Mouse (Mus musculus) intestine, embryonic 16.5 days (tissue): ENCODE data around the gene Arhgap42. TPM values are rescaled to one million over a fixed set of nuclear protein-coding genes. Genes with fewer than 3 reads are reported as not detected.

Experiments
- ATAC-seq: fragments of 200-750 bp; cut with Nextera tagmentation; 2 replicates; pipeline ENCODE4 v1.8.0; 2017; ENCODE audit warnings: moderate TSS enrichment, moderate library complexity
- H3K27ac ChIP-seq: fragments of 300-500 bp; sonication (generic); 2 replicates; pipeline ENCODE4 v1.5.1; 2014; ENCODE audit warnings: mild to moderate bottlenecking, low read length
- H3K27me3 ChIP-seq: fragments of 300-500 bp; sonication (generic); replicated peaks from 2 replicates; pipeline ENCODE4 v1.6.1; 2014; ENCODE audit warnings: low read length, control low read depth, mixed read lengths; ENCODE audit not compliant: control insufficient read depth, insufficient read depth
- H3K36me3 ChIP-seq: fragments of 300-500 bp; sonication (generic); 2 replicates; pipeline ENCODE4 v1.6.1; 2014; ENCODE audit warnings: low read length, control low read depth; ENCODE audit not compliant: control insufficient read depth, insufficient read depth
- H3K4me1 ChIP-seq: fragments of 300-500 bp; sonication (generic); 2 replicates; pipeline ENCODE4 v1.6.1; 2014; ENCODE audit warnings: low read length, control low read depth, mixed read lengths; ENCODE audit not compliant: control insufficient read depth, insufficient read depth
- H3K4me2 ChIP-seq: fragments of 300-500 bp; sonication (generic); 2 replicates; pipeline ENCODE4 v1.6.1; 2014; ENCODE audit warnings: low read depth, low read length, control low read depth
- H3K4me3 ChIP-seq: fragments of 300-500 bp; sonication (generic); 2 replicates; pipeline ENCODE4 v1.5.1; 2014; ENCODE audit warnings: mild to moderate bottlenecking, low read length
- H3K9ac ChIP-seq: fragments of 300-500 bp; sonication (generic); 2 replicates; pipeline ENCODE4 v1.6.1; 2014; ENCODE audit warnings: low read depth, low read length
- H3K9me3 ChIP-seq: fragments of 300-500 bp; sonication (generic); 2 replicates; pipeline ENCODE4 v1.6.1; 2016; ENCODE audit warnings: low read length, control low read depth; ENCODE audit not compliant: control insufficient read depth
- WGBS: fragments of 180-500 bp; shearing (Covaris S2); extraction: QIAGEN DNeasy Blood & Tissue Kit; methylation state at CpG from one replicate; pipeline ENCODE4 v1.1.7; 2014; 5-methylcytosine and 5-hydroxymethylcytosine counted together
- polyA plus RNA-seq: library from polyadenylated mRNA; unstranded; fragments of >200 nt; fragmentation: Nextera tagmentation; extraction: Ambion mirVana; gene quantifications from 2 replicates; pipeline ENCODE4 v1.2.1, GENCODE M21; 2015

The Arhgap42 gene
- polyA plus RNA-seq, 1 experiment from 2014 or later = 30.5 TPM

- Histone ChIP-seq H3K27me3 (no peaks in the 10 kb centered on the region), H3K9me3 (no peaks in the 10 kb centered on the region), H3K27ac (no peak overlapping the region), H3K4me1 (no peaks in the 10 kb centered on the region), H3K36me3 (no peaks in the 10 kb centered on the region), H3K4me3 (no peak overlapping the region), H3K9ac (no peak overlapping the region), H3K4me2 (no peak overlapping the region)
- ATAC-seq = no peak
- WGBS = 76% methylated on average over 4 of the region's 4 CpGs
Observed at GRCm38 (mm10) chr9:9101055-9101454, 137.8 kb downstream of the Arhgap42 start.

- no peak overlapping the region for H3K27ac ChIP-seq
- 76% methylated on average over 4 of the region's 4 CpGs for WGBS
- no peaks in the 10 kb centered on the region for H3K9me3 ChIP-seq
- H3K27me3 ChIP-seq = no peaks in the 10 kb centered on the region
- H3K4me2 ChIP-seq = no peak overlapping the region
- no peaks in the 10 kb centered on the region for H3K36me3 ChIP-seq
- no peaks in the 10 kb centered on the region for H3K4me1 ChIP-seq
- H3K9ac ChIP-seq = no peak overlapping the region
- ATAC-seq = no peak
- no peak overlapping the region for H3K4me3 ChIP-seq
Observed at GRCm38 (mm10) chr9:9097835-9098234, 141.1 kb downstream of the Arhgap42 start.

DNA sequence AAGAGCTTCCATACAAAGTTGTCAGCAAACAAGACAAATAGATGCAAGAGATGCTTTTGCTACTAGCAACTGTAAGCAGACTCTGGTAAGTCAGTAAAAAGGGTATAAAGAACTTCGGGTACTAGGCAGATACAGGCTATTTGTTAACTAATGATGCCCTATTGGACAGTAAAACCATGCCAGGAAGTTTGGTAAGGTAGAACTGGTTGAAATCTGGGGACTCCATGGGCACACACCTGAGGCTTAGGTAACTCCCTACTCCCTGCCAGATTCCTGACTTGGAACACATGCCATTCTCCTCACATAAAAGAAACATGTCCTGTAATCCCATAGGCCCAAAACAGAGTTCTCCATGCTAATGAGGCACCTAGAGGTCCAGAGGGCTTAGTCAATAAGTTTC lies 142.1 kb downstream of the Arhgap42 start:
- no peak overlapping the region for H3K9ac ChIP-seq
- no peaks in the 10 kb centered on the region for H3K9me3 ChIP-seq
- H3K4me1 ChIP-seq = no peaks in the 10 kb centered on the region
- H3K27me3 ChIP-seq = no peaks in the 10 kb centered on the region
- no peak for ATAC-seq
- no peaks in the 10 kb centered on the region for H3K36me3 ChIP-seq
- WGBS = 76% methylated on average over 1 of the region's 1 CpGs
- no peak overlapping the region for H3K4me2 ChIP-seq
- no peak overlapping the region for H3K27ac ChIP-seq
- H3K4me3 ChIP-seq = no peak overlapping the region

- WGBS = 68% methylated on average over 1 of the region's 1 CpGs
- ATAC-seq = peak; percentile 63
Observed at GRCm38 (mm10) chr9:9093096-9093495, 145.8 kb downstream of the Arhgap42 start.

DNA sequence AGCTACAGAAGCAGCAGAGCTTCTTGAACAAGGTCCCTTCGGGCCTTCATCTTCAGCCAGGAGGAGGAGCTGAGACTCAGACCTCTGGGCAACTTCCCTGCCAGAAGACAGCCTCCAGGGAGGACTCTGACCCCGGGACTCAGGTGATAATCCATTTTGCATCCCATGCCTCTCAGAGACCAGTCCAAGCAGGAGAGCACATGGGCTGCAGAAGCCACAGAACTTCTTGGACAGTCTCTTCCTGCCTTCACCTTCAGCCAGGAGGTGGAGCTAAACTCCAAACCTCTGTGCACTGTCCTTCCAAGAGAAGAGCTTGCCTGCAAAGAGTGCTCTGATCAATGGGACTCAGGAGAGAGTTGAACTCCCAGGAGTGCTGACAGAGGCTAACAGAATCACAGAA lies 155.5 kb downstream of the Arhgap42 start:
- Histone ChIP-seq H3K4me1 (no peaks in the 10 kb centered on the region), H3K9me3 (no peaks in the 10 kb centered on the region), H3K27ac (no peak overlapping the region), H3K27me3 (no peaks in the 10 kb centered on the region), H3K9ac (no peak overlapping the region), H3K4me3 (no peak overlapping the region), H3K4me2 (no peak overlapping the region), H3K36me3 (no peaks in the 10 kb centered on the region)
- peak; percentile 76 for ATAC-seq
- WGBS = 81% methylated on average over 2 of the region's 2 CpGs

More at GRCm38 (mm10) chr9:9093096-9093495, 145.8 kb downstream of the Arhgap42 start:
- Histone ChIP-seq H3K4me3 (no peak overlapping the region), H3K4me1 (no peaks in the 10 kb centered on the region), H3K27ac (no peak overlapping the region), H3K27me3 (no peaks in the 10 kb centered on the region), H3K36me3 (no peaks in the 10 kb centered on the region), H3K9ac (no peak overlapping the region), H3K4me2 (no peak overlapping the region), H3K9me3 (no peaks in the 10 kb centered on the region)

DNA sequence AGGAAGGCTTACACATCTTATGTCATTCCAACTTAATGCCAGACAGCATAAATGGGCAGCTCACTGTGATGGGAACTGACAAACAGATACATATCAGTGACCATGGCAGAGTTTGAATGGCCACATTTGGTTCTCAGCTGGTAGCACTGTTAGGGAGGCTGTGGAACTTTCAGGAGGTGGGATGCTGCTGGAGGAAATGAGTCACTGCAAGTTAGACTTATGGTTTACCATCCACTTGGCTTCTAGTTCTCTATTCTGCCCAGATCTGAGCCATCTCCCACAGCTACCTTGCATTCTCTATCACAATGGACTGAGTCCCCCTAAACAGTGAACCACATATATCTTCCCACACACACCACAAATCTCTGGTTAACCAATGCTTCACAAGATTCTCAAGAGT lies 186.0 kb downstream of the Arhgap42 start:
- Histone ChIP-seq H3K27me3 (no peaks in the 10 kb centered on the region), H3K36me3 (no peaks in the 10 kb centered on the region), H3K27ac (no peak overlapping the region), H3K9ac (no peak overlapping the region), H3K4me3 (no peak overlapping the region), H3K4me1 (no peaks in the 10 kb centered on the region), H3K4me2 (no peak overlapping the region), H3K9me3 (no peaks in the 10 kb centered on the region)
- ATAC-seq = no peak

GRCm38 (mm10) chr9:9051184-9051583 lies 187.7 kb downstream of the Arhgap42 start:
- no peak overlapping the region for H3K9ac ChIP-seq
- WGBS = 48% methylated on average over 5 of the region's 5 CpGs
- peak; percentile 46; the same call in 1 of the 2 replicates for ATAC-seq

GRCm38 (mm10) chr9:9049202-9049601 lies 189.7 kb downstream of the Arhgap42 start:
- H3K27me3 ChIP-seq = no peaks in the 10 kb centered on the region
- no peak overlapping the region for H3K4me3 ChIP-seq
- no peaks in the 10 kb centered on the region for H3K4me1 ChIP-seq
- H3K9me3 ChIP-seq = no peaks in the 10 kb centered on the region
- ATAC-seq = no peak
- H3K36me3 ChIP-seq = 0 out of 2 replicates have a peak, but pooled peaks cover 3% of the 10 kb centered on the region
- H3K9ac ChIP-seq = no peak overlapping the region
- H3K27ac ChIP-seq = no peak overlapping the region
- 53% methylated on average over 3 of the region's 3 CpGs for WGBS
- no peak overlapping the region for H3K4me2 ChIP-seq

More at GRCm38 (mm10) chr9:9051184-9051583, 187.7 kb downstream of the Arhgap42 start:
- Histone ChIP-seq H3K36me3 (no peaks in the 10 kb centered on the region), H3K4me2 (no peak overlapping the region), H3K4me1 (no peaks in the 10 kb centered on the region), H3K9me3 (no peaks in the 10 kb centered on the region), H3K27ac (no peak overlapping the region), H3K4me3 (no peak overlapping the region), H3K27me3 (no peaks in the 10 kb centered on the region)

- no peaks in the 10 kb centered on the region for H3K4me1 ChIP-seq
- WGBS = 93% methylated on average over 7 of the region's 7 CpGs
- H3K4me3 ChIP-seq = no peak overlapping the region
- no peak for ATAC-seq
- no peaks in the 10 kb centered on the region for H3K27me3 ChIP-seq
- H3K9me3 ChIP-seq = no peaks in the 10 kb centered on the region
- no peak overlapping the region for H3K9ac ChIP-seq
- no peak overlapping the region for H3K4me2 ChIP-seq
- no peak overlapping the region for H3K27ac ChIP-seq
- 0 out of 2 replicates have a peak, but pooled peaks cover 3% of the 10 kb centered on the region for H3K36me3 ChIP-seq
Observed at GRCm38 (mm10) chr9:9041009-9041408, 197.9 kb downstream of the Arhgap42 start.

GRCm38 (mm10) chr9:9037017-9037671 lies 201.8 kb downstream of the Arhgap42 start:
- WGBS = 69% methylated on average over 3 of the region's 3 CpGs
- Histone ChIP-seq H3K9ac (no peak overlapping the region), H3K27me3 (no peaks in the 10 kb centered on the region), H3K36me3 (no peaks in the 10 kb centered on the region), H3K4me2 (no peak overlapping the region), H3K27ac (no peak overlapping the region), H3K9me3 (no peaks in the 10 kb centered on the region), H3K4me3 (no peak overlapping the region), H3K4me1 (no peaks in the 10 kb centered on the region)
- no peak for ATAC-seq
